Mouse (Mus musculus): Measurements from ENCODE around the gene Spint4. TPM values are rescaled to one million over a fixed set of nuclear protein-coding genes. Genes with fewer than 3 reads are reported as not detected.

Spint4 gene
- polyA plus RNA-seq (2015; fragmentation: Nextera tagmentation; extraction: Ambion mirVana) = not detected in 2 replicates

GRCm38 (mm10) chr2:164698201-164698600 is at the start of gene Spint4:
Gene Spint4, plus strand, starts transcription at chr2:164698501.
- Histone ChIP-seq H3K4me2 (ENCODE audit: low read depth, low read length) (no peak within 1 kb of the TSS), H3K4me3 (ENCODE audit: low read depth, low read length) (no peak within 1 kb of the TSS), H3K9ac (ENCODE audit: low read depth, low read length) (no peak within 1 kb of the TSS), H3K9me3 (replicated peaks; ENCODE audit: control insufficient read depth, low read length) (no peaks in the 10 kb centered on the region), H3K36me3 (ENCODE audit: control insufficient read depth, insufficient read depth) (no peaks in the 10 kb centered on the region), H3K4me1 (ENCODE audit: control insufficient read depth, low read depth, low read length) (no peaks in the 10 kb centered on the region), H3K27me3 (ENCODE audit: control insufficient read depth, insufficient read depth, low read depth, low read length) (no peaks in the 10 kb centered on the region), H3K27ac (ENCODE audit: low read length) (no peak within 1 kb of the TSS)
- 58% methylated on average over 4 of the region's 4 CpGs for WGBS (ENCODE audit: insufficient replicate concordance)
- ATAC-seq (ENCODE audit: low read depth) = no peak

- no peak for ATAC-seq (ENCODE audit: low read depth)
- WGBS (ENCODE audit: insufficient replicate concordance) = 9% methylated on average over 11 of the region's 11 CpGs
- Histone ChIP-seq H3K4me3 (ENCODE audit: low read depth, low read length) (no peak within 1 kb of the TSS), H3K4me1 (ENCODE audit: control insufficient read depth, low read depth, low read length) (no peaks in the 10 kb centered on the region), H3K36me3 (ENCODE audit: control insufficient read depth, insufficient read depth) (no peaks in the 10 kb centered on the region), H3K27me3 (ENCODE audit: control insufficient read depth, insufficient read depth, low read depth, low read length) (no peaks in the 10 kb centered on the region), H3K4me2 (ENCODE audit: low read depth, low read length) (no peak within 1 kb of the TSS), H3K9ac (ENCODE audit: low read depth, low read length) (no peak within 1 kb of the TSS), H3K9me3 (replicated peaks; ENCODE audit: control insufficient read depth, low read length) (no peaks in the 10 kb centered on the region), H3K27ac (ENCODE audit: low read length) (no peak within 1 kb of the TSS)
Measured at GRCm38 (mm10) chr2:164655858-164656257, 42.4 kb upstream of the Spint4 start, which contains the start of gene Wfdc10. Gene Wfdc10, plus strand, starts transcription at chr2:164656046.

GRCm38 (mm10) chr2:164656483-164656882 is 41.8 kb upstream of the Spint4 start, which contains the start of gene Wfdc9:
Gene Wfdc9, minus strand, starts transcription at chr2:164656583.
- no peak within 1 kb of the TSS for H3K9ac ChIP-seq (ENCODE audit: low read depth, low read length)
- no peaks in the 10 kb centered on the region for H3K4me1 ChIP-seq (ENCODE audit: control insufficient read depth, low read depth, low read length)
- H3K4me3 ChIP-seq (ENCODE audit: low read depth, low read length) = no peak within 1 kb of the TSS
- ATAC-seq (ENCODE audit: low read depth) = no peak
- H3K27ac ChIP-seq (ENCODE audit: low read length) = no peak within 1 kb of the TSS
- no peaks in the 10 kb centered on the region for H3K27me3 ChIP-seq (ENCODE audit: control insufficient read depth, insufficient read depth, low read depth, low read length)
- no peak within 1 kb of the TSS for H3K4me2 ChIP-seq (ENCODE audit: low read depth, low read length)
- no peaks in the 10 kb centered on the region for H3K9me3 ChIP-seq (replicated peaks; ENCODE audit: control insufficient read depth, low read length)
- WGBS (ENCODE audit: insufficient replicate concordance) = 59% methylated on average over 9 of the region's 9 CpGs
- H3K36me3 ChIP-seq (ENCODE audit: control insufficient read depth, insufficient read depth) = no peaks in the 10 kb centered on the region

GRCm38 (mm10) chr2:164664851-164665250 is 33.5 kb upstream of the Spint4 start:
- H3K27ac ChIP-seq (ENCODE audit: low read length) = no peak overlapping the region
- no peaks in the 10 kb centered on the region for H3K27me3 ChIP-seq (ENCODE audit: control insufficient read depth, insufficient read depth, low read depth, low read length)
- H3K4me1 ChIP-seq (ENCODE audit: control insufficient read depth, low read depth, low read length) = no peaks in the 10 kb centered on the region
- WGBS (ENCODE audit: insufficient replicate concordance) = 59% methylated on average over 7 of the region's 7 CpGs
- H3K9ac ChIP-seq (ENCODE audit: low read depth, low read length) = no peak overlapping the region
- H3K9me3 ChIP-seq (replicated peaks; ENCODE audit: control insufficient read depth, low read length) = no peaks in the 10 kb centered on the region; the same call in 1 of the 2 replicates
- H3K4me2 ChIP-seq (ENCODE audit: low read depth, low read length) = no peak overlapping the region
- no peak overlapping the region for H3K4me3 ChIP-seq (ENCODE audit: low read depth, low read length)
- no peak for ATAC-seq (ENCODE audit: low read depth)
- no peaks in the 10 kb centered on the region for H3K36me3 ChIP-seq (ENCODE audit: control insufficient read depth, insufficient read depth)

GRCm38 (mm10) chr2:164670261-164670660 is 28.0 kb upstream of the Spint4 start:
- Histone ChIP-seq H3K27me3 (ENCODE audit: control insufficient read depth, insufficient read depth, low read depth, low read length) (no peaks in the 10 kb centered on the region), H3K9me3 (replicated peaks; ENCODE audit: control insufficient read depth, low read length) (no peaks in the 10 kb centered on the region; the same call in 1 of the 2 replicates), H3K4me3 (ENCODE audit: low read depth, low read length) (no peak overlapping the region), H3K27ac (ENCODE audit: low read length) (no peak overlapping the region), H3K9ac (ENCODE audit: low read depth, low read length) (no peak overlapping the region), H3K4me1 (ENCODE audit: control insufficient read depth, low read depth, low read length) (no peaks in the 10 kb centered on the region), H3K4me2 (ENCODE audit: low read depth, low read length) (no peak overlapping the region), H3K36me3 (ENCODE audit: control insufficient read depth, insufficient read depth) (no peaks in the 10 kb centered on the region)
- no peak for ATAC-seq (ENCODE audit: low read depth)
- 47% methylated on average over 5 of the region's 5 CpGs for WGBS (ENCODE audit: insufficient replicate concordance)

- ATAC-seq (ENCODE audit: low read depth) = no peak
- Histone ChIP-seq H3K9ac (ENCODE audit: low read depth, low read length) (no peak overlapping the region), H3K4me1 (ENCODE audit: control insufficient read depth, low read depth, low read length) (no peaks in the 10 kb centered on the region), H3K27ac (ENCODE audit: low read length) (no peak overlapping the region), H3K4me3 (ENCODE audit: low read depth, low read length) (no peak overlapping the region), H3K36me3 (ENCODE audit: control insufficient read depth, insufficient read depth) (no peaks in the 10 kb centered on the region), H3K4me2 (ENCODE audit: low read depth, low read length) (no peak overlapping the region), H3K9me3 (replicated peaks; ENCODE audit: control insufficient read depth, low read length) (no peaks in the 10 kb centered on the region; the same call in 1 of the 2 replicates), H3K27me3 (ENCODE audit: control insufficient read depth, insufficient read depth, low read depth, low read length) (no peaks in the 10 kb centered on the region)
- WGBS (ENCODE audit: insufficient replicate concordance) = 22% methylated on average over 1 of the region's 1 CpGs
Measured at GRCm38 (mm10) chr2:164670938-164671337, 27.4 kb upstream of the Spint4 start.

GRCm38 (mm10) chr2:164673987-164674386 is 24.3 kb upstream of the Spint4 start, which contains the start of gene Wfdc11:
Gene Wfdc11, minus strand, starts transcription at chr2:164674087.
- Histone ChIP-seq H3K36me3 (ENCODE audit: control insufficient read depth, insufficient read depth) (no peaks in the 10 kb centered on the region), H3K27ac (ENCODE audit: low read length) (no peak within 1 kb of the TSS), H3K9me3 (replicated peaks; ENCODE audit: control insufficient read depth, low read length) (no peaks in the 10 kb centered on the region), H3K4me2 (ENCODE audit: low read depth, low read length) (no peak within 1 kb of the TSS), H3K4me3 (ENCODE audit: low read depth, low read length) (no peak within 1 kb of the TSS), H3K4me1 (ENCODE audit: control insufficient read depth, low read depth, low read length) (peaks cover 3% of the 10 kb centered on the region), H3K27me3 (ENCODE audit: control insufficient read depth, insufficient read depth, low read depth, low read length) (no peaks in the 10 kb centered on the region), H3K9ac (ENCODE audit: low read depth, low read length) (no peak within 1 kb of the TSS)
- 50% methylated on average over 7 of the region's 7 CpGs for WGBS (ENCODE audit: insufficient replicate concordance)
- ATAC-seq (ENCODE audit: low read depth) = no peak

GRCm38 (mm10) chr2:164676103-164676502 is 22.2 kb upstream of the Spint4 start:
- H3K9ac ChIP-seq (ENCODE audit: low read depth, low read length) = no peak overlapping the region

GRCm38 (mm10) chr2:164676916-164677685 is 21.2 kb upstream of the Spint4 start:
- no peaks in the 10 kb centered on the region for H3K9me3 ChIP-seq (replicated peaks; ENCODE audit: control insufficient read depth, low read length)
- H3K27ac ChIP-seq (ENCODE audit: low read length) = no peak overlapping the region
- H3K4me2 ChIP-seq (ENCODE audit: low read depth, low read length) = no peak overlapping the region
- H3K4me1 ChIP-seq (ENCODE audit: control insufficient read depth, low read depth, low read length) = peaks cover 7% of the 10 kb centered on the region
- H3K4me3 ChIP-seq (ENCODE audit: low read depth, low read length) = no peak overlapping the region
- H3K27me3 ChIP-seq (ENCODE audit: control insufficient read depth, insufficient read depth, low read depth, low read length) = no peaks in the 10 kb centered on the region
- 63% methylated on average over 16 of the region's 16 CpGs for WGBS (ENCODE audit: insufficient replicate concordance)
- no peak overlapping the region for H3K9ac ChIP-seq (ENCODE audit: low read depth, low read length)
- no peak for ATAC-seq (ENCODE audit: low read depth)
- no peaks in the 10 kb centered on the region for H3K36me3 ChIP-seq (ENCODE audit: control insufficient read depth, insufficient read depth)

More at GRCm38 (mm10) chr2:164676103-164676502, 22.2 kb upstream of the Spint4 start:
- no peak overlapping the region for H3K4me2 ChIP-seq (ENCODE audit: low read depth, low read length)
- no peak overlapping the region for H3K4me3 ChIP-seq (ENCODE audit: low read depth, low read length)
- no peaks in the 10 kb centered on the region for H3K36me3 ChIP-seq (ENCODE audit: control insufficient read depth, insufficient read depth)
- no peak overlapping the region for H3K27ac ChIP-seq (ENCODE audit: low read length)
- 62% methylated on average over 7 of the region's 7 CpGs for WGBS (ENCODE audit: insufficient replicate concordance)
- no peaks in the 10 kb centered on the region for H3K27me3 ChIP-seq (ENCODE audit: control insufficient read depth, insufficient read depth, low read depth, low read length)
- ATAC-seq (ENCODE audit: low read depth) = no peak
- H3K4me1 ChIP-seq (ENCODE audit: control insufficient read depth, low read depth, low read length) = peaks cover 7% of the 10 kb centered on the region
- no peaks in the 10 kb centered on the region for H3K9me3 ChIP-seq (replicated peaks; ENCODE audit: control insufficient read depth, low read length)

Measured in liver, embryonic 16.5 days (tissue).